ENCODE assay signal across 8 mouse cellular contexts in genomic region chr4:44072146-44072872, GRCm38 (mm10). TPM values are rescaled to one million over a fixed set of nuclear protein-coding genes. Genes with fewer than 3 reads are reported as not detected.
DNase-seq lines count a peak whose midpoint lies in the region; ATAC-seq and TF ChIP-seq lines count a peak whose summit lies in the region.

No protein-coding gene starts in this region.

- H3K9ac ChIP-seq in lung, embryonic 15.5 days, result peak overlapping the region; percentile 78

- H3K9me3 ChIP-seq in lung, embryonic 15.5 days, result no peaks in the 10 kb centered on the region

- H3K4me1 ChIP-seq in lung, embryonic 15.5 days, result peaks cover 21% of the 10 kb centered on the region
- H3K4me1 ChIP-seq in olfactory bulb, adult 2 months (ENCODE audit: control insufficient read depth, insufficient read depth, low read length), result peaks cover 5% of the 10 kb centered on the region

- peak overlapping the region; percentile 84 for H3K4me3 ChIP-seq in lung, embryonic 15.5 days
- peak overlapping the region; percentile 90 for H3K4me3 ChIP-seq in olfactory bulb, adult 2 months (ENCODE audit: insufficient read depth, low read depth, low read length)

- peak; percentile 55; the same call in 1 of the 2 replicates for TF ChIP-seq POLR2A in olfactory bulb, adult 2 months (IDR thresholded peaks at IDR 0.05; ENCODE audit: insufficient read depth, low read depth, low read length)

- peak overlapping the region; percentile 89 for H3K27ac ChIP-seq in lung, embryonic 15.5 days
- peak overlapping the region; percentile 16; the same call in 1 of the 2 replicates for H3K27ac ChIP-seq in olfactory bulb, adult 2 months (ENCODE audit: insufficient read depth, low read depth, low read length)

- H3K27me3 ChIP-seq in lung, embryonic 15.5 days, result no peaks in the 10 kb centered on the region

- no peaks in the 10 kb centered on the region for H3K36me3 ChIP-seq in lung, embryonic 15.5 days

- H3K4me2 ChIP-seq in lung, embryonic 15.5 days, result peak overlapping the region; percentile 87

- TF ChIP-seq CTCF in olfactory bulb, adult 2 months (IDR thresholded peaks at IDR 0.05; ENCODE audit: insufficient read depth, low read depth, low read length), result no peak

- peak; percentile 73 for DNase-seq in MEL-GATA-1-ER (ENCODE audit: extremely low read depth, low read depth)
- peak; percentile 87 for DNase-seq in cerebellum, adult 8-10 months
- DNase-seq in forelimb bud, embryonic 11.5 days (ENCODE audit: low read depth, low spot score), result peak; percentile 91
- DNase-seq in layer of hippocampus, adult 9-10 months (ENCODE audit: low spot score), result peak; percentile 53
- peak; percentile 83 to 85 for DNase-seq in thymus, adult 18-20 months

- ATAC-seq in hematopoietic stem cell, adult 5-6 weeks (replicated peaks in 1 of 2; ENCODE audit: insufficient read depth in 1 of 2, low FRiP score in 2 of 2, low TSS enrichment in 1 of 2, low read depth in 1 of 2, poor library complexity in 2 of 2, severe bottlenecking in 2 of 2), result peak; percentile 91 to 94
- ATAC-seq in lung, embryonic 15.5 days (ENCODE audit: borderline replicate concordance, extremely low read depth, low FRiP score, low TSS enrichment), result peak; percentile 97

- WGBS in lung, embryonic 15.5 days, result under 1% methylated on average over 70 of the region's 70 CpGs
- WGBS in olfactory bulb, adult 2 months, result under 1% methylated on average over 70 of the region's 70 CpGs

RNA-seq across cellular contexts. Expression of gene Gne, which starts 11.7 kb away (rescaled TPM):
- 31.5 and 32.3 TPM in 2 replicates for total RNA-seq in hematopoietic stem cell, adult 5-6 weeks (2017)
- polyA plus RNA-seq in lung, embryonic 15.5 days (2015; fragmentation: Nextera tagmentation; extraction: Ambion mirVana), result 40.0 and 43.1 TPM in 2 replicates
- not detected in 2 replicates for polyA plus RNA-seq in olfactory bulb, adult 2 months (2012; ENCODE audit: insufficient read depth, insufficient read length, low replicate concordance, missing spikeins)

Comparison
In these comparisons a context has a peak if more than half of its experiments do, and no peak if none do; other contexts are left out.
1. Peak in every context shown above with its lines: DNase-seq, ATAC-seq, H3K4me3 ChIP-seq and H3K27ac ChIP-seq.
2. RNA of gene Gne, which starts 11.7 kb away (polyA plus RNA-seq): 40.0 to 43.1 TPM in lung, embryonic 15.5 days; not detected in olfactory bulb, adult 2 months; every median in the first group is over 10 times any median in the second.